In the genomic region with DNA sequence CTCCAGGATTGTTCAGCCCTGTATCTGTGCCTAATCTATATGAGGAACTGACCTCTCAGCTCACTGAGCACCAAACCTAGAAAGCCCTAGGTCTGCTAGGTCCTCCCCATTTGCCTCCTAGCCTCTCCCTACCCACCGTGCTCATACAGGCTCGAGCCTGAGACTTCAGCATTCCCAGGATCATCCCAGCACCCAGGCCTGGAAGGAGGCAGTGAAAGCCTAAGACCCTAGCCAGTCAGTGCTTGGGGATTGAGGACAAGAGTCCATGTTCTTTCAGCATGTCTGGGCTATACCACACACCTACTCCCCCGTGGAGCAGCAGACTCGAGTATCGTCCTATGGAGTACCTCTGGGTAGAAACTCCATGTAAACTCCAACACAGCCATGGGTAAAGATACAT, we compare ENCODE assay signal across 31 mouse cellular contexts. TPM values are rescaled to one million over a fixed set of nuclear protein-coding genes. Genes with fewer than 3 reads are reported as not detected.
DNase-seq lines count a peak whose midpoint lies in the region; ATAC-seq and TF ChIP-seq lines count a peak whose summit lies in the region.
"Had no signal": no experiment of that assay in that cellular context is flagged by ENCODE, and none has a peak within 500 bp of the region (broad histone marks: within the 10 kb centered on the region; RNA-seq: fewer than 3 reads in every experiment).

No protein-coding gene starts in this region.

- peak; percentile 1 for DNase-seq in adrenal gland, postnatal 14 days
- no peak for DNase-seq in adrenal gland, adult 8-10 months
- DNase-seq in testis, postnatal 10 days (ENCODE audit: low spot score): peak; percentile 39
- DNase-seq in testis, postnatal 14 days (ENCODE audit: low spot score): no peak
- DNase-seq in right cerebral cortex, postnatal 14 days: no peak
- DNase-seq in urinary bladder, postnatal 10 days (ENCODE audit: low spot score): no peak
- DNase-seq: adrenal gland, postnatal 10 days; forebrain, postnatal 0 days; gastrocnemius, postnatal 14 days; heart, postnatal 10 days; kidney, adult 9 months; kidney, postnatal 14 days; layer of hippocampus, postnatal 36 days; left cerebral cortex, postnatal 4 days; right cerebral cortex, adult 18-20 months; right cerebral cortex, postnatal 4 days; thymus, postnatal 4 days had no signal

- WGBS in intestine, embryonic 16.5 days: 87% methylated on average over 5 of the region's 5 CpGs
- WGBS in intestine, postnatal 0 days: 82% methylated on average over 5 of the region's 5 CpGs

- H3K27me3 ChIP-seq in intestine, embryonic 16.5 days (replicated peaks; ENCODE audit: control insufficient read depth, insufficient read depth, low read length): no peaks in the 10 kb centered on the region
- no peaks in the 10 kb centered on the region for H3K27me3 ChIP-seq in intestine, postnatal 0 days (replicated peaks; ENCODE audit: control insufficient read depth, insufficient read depth, low read length)
- H3K27me3 ChIP-seq: CH12.LX; heart, embryonic 13.5 days; hindbrain, embryonic 15.5 days; limb, embryonic 15.5 days; lung, embryonic 15.5 days; neural tube, embryonic 12.5 days had no signal

- ATAC-seq in intestine, embryonic 16.5 days: no peak
- ATAC-seq in intestine, postnatal 0 days: no peak
- ATAC-seq: forebrain, postnatal 0 days had no signal

- peak overlapping the region; percentile 7; the same call in 1 of the 2 replicates for H3K9ac ChIP-seq in intestine, embryonic 16.5 days (ENCODE audit: low read depth, low read length)
- H3K9ac ChIP-seq in intestine, postnatal 0 days (ENCODE audit: low read depth, low read length): no peak overlapping the region
- H3K9ac ChIP-seq: forebrain, postnatal 0 days; heart, embryonic 13.5 days; hindbrain, embryonic 15.5 days; limb, embryonic 15.5 days; lung, embryonic 15.5 days; neural tube, embryonic 12.5 days had no signal

- no peaks in the 10 kb centered on the region for H3K9me3 ChIP-seq in intestine, embryonic 16.5 days (ENCODE audit: control insufficient read depth, low read length)
- no peaks in the 10 kb centered on the region for H3K9me3 ChIP-seq in intestine, postnatal 0 days (ENCODE audit: control insufficient read depth)
- H3K9me3 ChIP-seq: heart, embryonic 13.5 days; hindbrain, embryonic 10.5 days; hindbrain, embryonic 15.5 days; limb, embryonic 15.5 days; lung, embryonic 15.5 days; neural tube, embryonic 12.5 days had no signal

- no peak overlapping the region for H3K4me3 ChIP-seq in intestine, embryonic 16.5 days (ENCODE audit: low read length)
- H3K4me3 ChIP-seq in intestine, postnatal 0 days (ENCODE audit: low read depth, low read length): no peak overlapping the region
- H3K4me3 ChIP-seq: erythroblast, embryonic 14.5 days; heart, adult 2 months; heart, embryonic 13.5 days; hindbrain, embryonic 10.5 days; hindbrain, embryonic 15.5 days; limb, embryonic 15.5 days; lung, embryonic 15.5 days; myocyte; neural tube, embryonic 12.5 days had no signal

- peak overlapping the region; percentile 23 for H3K27ac ChIP-seq in intestine, embryonic 16.5 days (ENCODE audit: low read length)
- no peak overlapping the region for H3K27ac ChIP-seq in intestine, postnatal 0 days (ENCODE audit: low read depth, low read length)
- H3K27ac ChIP-seq: heart, adult 2 months; hindbrain, embryonic 10.5 days; hindbrain, embryonic 15.5 days; limb, embryonic 15.5 days; lung, embryonic 15.5 days; neural tube, embryonic 12.5 days; stomach, postnatal 0 days had no signal

- no peaks in the 10 kb centered on the region for H3K36me3 ChIP-seq in intestine, embryonic 16.5 days (ENCODE audit: control insufficient read depth, insufficient read depth, low read length)
- no peaks in the 10 kb centered on the region for H3K36me3 ChIP-seq in intestine, postnatal 0 days (ENCODE audit: control insufficient read depth, insufficient read depth)
- H3K36me3 ChIP-seq: heart, embryonic 13.5 days; hindbrain, embryonic 10.5 days; hindbrain, embryonic 15.5 days; limb, embryonic 15.5 days; lung, embryonic 15.5 days; neural tube, embryonic 12.5 days had no signal

- H3K4me2 ChIP-seq in intestine, embryonic 16.5 days (ENCODE audit: low read depth, low read length): no peak overlapping the region
- H3K4me2 ChIP-seq in intestine, postnatal 0 days (replicated peaks; ENCODE audit: low read depth): no peak overlapping the region
- H3K4me2 ChIP-seq: heart, embryonic 13.5 days; hindbrain, embryonic 15.5 days; limb, embryonic 15.5 days; lung, embryonic 15.5 days; midbrain, embryonic 11.5 days; neural tube, embryonic 12.5 days had no signal

- no peak for TF ChIP-seq CTCF in intestine, postnatal 0 days (IDR thresholded peaks at IDR 0.05; ENCODE audit: low read depth)

- peaks cover 52% of the 10 kb centered on the region for H3K4me1 ChIP-seq in intestine, embryonic 16.5 days (ENCODE audit: control insufficient read depth, insufficient read depth, low read length)
- peaks cover 14% of the 10 kb centered on the region for H3K4me1 ChIP-seq in intestine, postnatal 0 days (replicated peaks; ENCODE audit: control insufficient read depth, insufficient read depth, low read length)

RNA-seq across cellular contexts. Expression of a gene that starts 11.7 kb away (rescaled TPM):
- 32.7 and 36.9 TPM in 2 replicates for total RNA-seq in adrenal gland, postnatal 14 days (2021)
- total RNA-seq in adrenal gland, adult 8-10 months (2022): 10 to 100 TPM; 32.8 to 55.5 (median 44.3) TPM
- 250 and 291 TPM in 2 replicates for polyA plus RNA-seq in intestine, embryonic 16.5 days (2015; fragmentation: Nextera tagmentation; extraction: Ambion mirVana)
- 242 and 257 TPM in 2 replicates for polyA plus RNA-seq in intestine, postnatal 0 days (2015; fragmentation: Nextera tagmentation; extraction: Ambion mirVana)

Comparison
In these comparisons a context has a peak if more than half of its experiments do, and no peak if none do; other contexts are left out.
1. DNase-seq: peak in adrenal gland, postnatal 14 days (single experiment) and testis, postnatal 10 days (single experiment); none in adrenal gland, adult 8-10 months (single experiment), testis, postnatal 14 days (single experiment), right cerebral cortex, postnatal 14 days (single experiment) and urinary bladder, postnatal 10 days (single experiment).